Mouse (Mus musculus) megakaryocyte, adult 5-6 weeks (primary cell): ENCODE results near the gene Rnf141. TPM values are rescaled to one million over a fixed set of nuclear protein-coding genes. Genes with fewer than 3 reads are reported as not detected.
A peak's percentile ranks its signal among the peaks of the same experiment; 100 is the strongest.

Experiments
- ATAC-seq: 2 replicates; pipeline ENCODE4 v1.8.0; 2016; ENCODE audit warnings: mild to moderate bottlenecking, inconsistent platforms; ENCODE audit not compliant: poor library complexity, severe bottlenecking
- total RNA-seq, 2 experiments: library from RNA; stranded (forward) in 1 of 2; stranded (reverse) in 1 of 2; fragments of 153-499, 151-499 nt in 1 of 2; fragments of 221-1000, 200-1000 nt in 1 of 2; gene quantifications; 2 replicates each; pipeline versions ENCODE4 v1.2.3 to v1.2.4; 2015 to 2017

Rnf141 gene
- total RNA-seq (2015) (31.6 and 36.3 TPM in 2 replicates), total RNA-seq (2017) (28.7 and 39.0 TPM in 2 replicates)

DNA sequence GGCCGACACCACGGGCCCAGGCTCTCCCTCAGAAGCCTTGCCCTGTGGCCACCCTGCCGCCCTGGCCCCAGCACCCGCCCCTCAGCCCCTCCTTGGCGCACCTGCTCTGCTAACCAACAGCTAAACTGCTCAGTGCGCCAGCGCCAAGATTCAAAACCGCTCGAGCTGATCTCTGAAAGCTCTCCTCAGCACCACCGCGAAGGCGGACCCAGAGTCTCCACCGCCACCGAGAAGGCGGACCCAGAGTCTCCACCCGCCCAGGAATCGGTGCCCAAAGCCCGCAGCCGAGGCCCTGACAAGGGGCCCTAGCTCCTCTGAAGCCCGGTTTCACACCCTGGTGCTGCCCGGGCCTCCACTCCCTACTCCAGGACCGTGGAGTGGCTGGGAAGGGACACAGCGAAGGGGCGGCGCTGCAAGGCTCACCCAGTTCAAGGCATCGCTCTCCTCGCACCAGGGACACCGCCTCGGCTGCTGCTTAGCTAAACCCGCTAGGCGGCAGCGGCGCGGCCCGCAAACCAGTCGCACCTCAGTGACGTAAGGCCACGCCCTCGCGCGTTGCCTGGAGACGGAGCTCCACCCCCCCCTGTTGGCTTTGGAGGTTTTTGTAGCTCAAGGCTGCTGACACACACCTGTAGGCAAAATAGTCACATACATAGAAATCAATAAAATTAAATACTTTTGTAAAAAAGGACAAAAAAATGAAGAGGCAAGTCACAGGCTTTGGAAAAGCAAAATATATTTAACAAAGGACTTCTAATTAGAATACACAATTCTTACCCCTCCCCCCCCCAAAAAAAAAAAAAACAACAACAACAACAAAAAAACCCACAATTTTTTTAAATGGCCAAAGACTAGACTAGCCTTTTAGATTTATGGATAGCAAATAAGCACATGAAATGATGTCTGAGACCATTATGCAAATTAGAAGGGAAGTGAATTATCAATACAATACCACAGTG is at the start of gene Rnf141:
Gene Rnf141 (minus strand): TSS at position 542 of the 959 bp plus-strand sequence.
- ATAC-seq: peak; percentile 89

- ATAC-seq: peak; percentile 59
Observed at GRCm38 (mm10) chr7:110891501-110891986, 47.3 kb upstream of the Rnf141 start.

DNA sequence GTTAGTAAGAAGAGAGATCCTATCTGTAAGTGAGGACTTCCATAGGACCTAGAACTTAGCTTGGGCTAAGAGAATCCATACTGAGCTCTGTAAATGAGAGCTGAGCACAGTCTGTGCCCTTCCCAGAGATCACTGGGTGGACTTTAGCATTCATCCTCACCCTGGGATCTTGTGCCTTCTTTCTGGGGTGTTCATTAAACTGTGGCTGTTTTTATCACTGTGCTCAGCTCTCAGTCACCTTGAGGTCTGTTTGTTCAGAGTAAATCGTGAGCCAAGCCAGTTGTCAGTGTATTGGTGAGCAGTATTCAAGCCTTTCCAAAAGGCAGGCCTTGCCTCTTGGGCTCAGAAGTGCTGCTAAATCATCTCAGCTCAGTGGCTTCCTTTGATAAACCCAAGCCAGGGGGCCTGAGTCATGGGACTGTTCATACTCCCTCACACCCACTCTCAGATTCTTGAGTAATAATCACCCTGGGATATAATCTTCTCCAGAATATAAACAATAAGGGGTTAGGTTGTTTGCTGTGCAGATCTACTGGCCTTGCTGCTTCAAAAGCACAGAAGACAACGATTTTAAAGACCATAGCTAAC is 37.6 kb upstream of the Rnf141 start:
- no peak for ATAC-seq

DNA sequence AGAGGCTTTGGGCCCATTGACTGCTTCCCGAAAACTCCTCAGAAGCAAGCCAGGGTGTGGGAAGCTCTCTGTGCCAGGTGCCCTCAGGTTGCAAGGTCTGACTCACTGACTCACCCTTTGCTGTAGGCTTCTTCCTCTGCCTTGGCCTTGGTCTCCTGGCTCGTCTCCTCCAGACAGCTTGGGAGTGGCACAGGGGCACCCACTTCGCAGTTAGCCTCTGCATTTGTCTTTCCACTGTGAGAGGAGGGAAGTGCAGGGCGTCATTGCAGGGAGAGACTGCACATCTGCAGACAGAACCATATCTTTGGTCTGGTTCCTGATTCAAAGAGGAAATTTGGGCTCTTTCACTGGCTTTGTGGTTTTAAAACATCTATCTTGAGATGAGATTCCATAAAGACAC is 33.8 kb upstream of the Rnf141 start:
- peak; percentile 68 for ATAC-seq

- ATAC-seq: 0 out of 2 replicates have a peak, but pooled peaks have one; percentile 9
Observed at GRCm38 (mm10) chr7:110876965-110877364, 32.7 kb upstream of the Rnf141 start.

DNA sequence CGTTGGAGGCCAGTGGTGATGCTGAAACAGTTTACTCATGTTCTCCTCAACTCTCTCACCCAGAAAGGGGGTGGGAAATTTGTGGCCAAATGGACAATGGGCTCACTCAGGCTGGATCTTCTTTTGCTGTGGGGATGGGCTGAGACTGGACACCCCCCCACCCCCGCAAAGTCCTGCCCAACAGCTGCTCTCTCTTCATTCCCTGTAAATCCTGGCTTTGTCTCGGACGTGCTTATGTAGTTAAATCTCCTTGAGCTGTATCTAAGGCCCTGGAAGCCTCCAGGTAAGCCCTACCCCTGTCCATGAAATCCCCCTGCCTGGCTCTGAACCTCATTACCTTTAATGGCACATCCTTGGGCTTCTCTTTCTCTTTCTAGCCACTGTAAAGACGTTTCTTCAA is 24.6 kb upstream of the Rnf141 start:
- no peak for ATAC-seq

GRCm38 (mm10) chr7:110867116-110867515 is 22.9 kb upstream of the Rnf141 start:
- ATAC-seq: no peak

- ATAC-seq: no peak
Observed at GRCm38 (mm10) chr7:110866021-110866420, 21.8 kb upstream of the Rnf141 start.

- no peak for ATAC-seq
Observed at GRCm38 (mm10) chr7:110865570-110865969, 21.3 kb upstream of the Rnf141 start.

DNA sequence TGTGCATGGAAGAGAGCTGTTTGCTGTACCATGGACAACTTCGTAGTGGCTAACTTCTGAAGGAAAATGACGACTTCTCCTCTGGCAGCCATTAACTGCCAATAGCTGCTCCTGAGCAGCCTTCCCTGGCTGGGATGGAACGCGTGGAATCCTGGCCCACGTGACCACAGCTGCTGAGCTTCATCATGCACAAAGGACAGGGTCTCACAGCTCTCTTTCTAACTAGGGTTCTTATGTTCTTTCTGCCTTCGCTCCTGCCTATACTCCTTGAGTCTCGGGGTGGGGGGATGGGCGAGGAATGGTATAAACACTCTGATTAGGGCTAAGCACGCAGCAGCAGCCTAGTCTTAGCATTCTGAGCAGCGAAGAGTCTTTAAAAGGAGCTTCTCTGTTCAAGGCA is 20.8 kb upstream of the Rnf141 start:
- no peak for ATAC-seq

GRCm38 (mm10) chr7:110862751-110863289 is 18.6 kb upstream of the Rnf141 start, which contains the start of gene Lyve1:
Gene Lyve1 (minus strand): TSS chr7:110863239.
- ATAC-seq: no peak

DNA sequence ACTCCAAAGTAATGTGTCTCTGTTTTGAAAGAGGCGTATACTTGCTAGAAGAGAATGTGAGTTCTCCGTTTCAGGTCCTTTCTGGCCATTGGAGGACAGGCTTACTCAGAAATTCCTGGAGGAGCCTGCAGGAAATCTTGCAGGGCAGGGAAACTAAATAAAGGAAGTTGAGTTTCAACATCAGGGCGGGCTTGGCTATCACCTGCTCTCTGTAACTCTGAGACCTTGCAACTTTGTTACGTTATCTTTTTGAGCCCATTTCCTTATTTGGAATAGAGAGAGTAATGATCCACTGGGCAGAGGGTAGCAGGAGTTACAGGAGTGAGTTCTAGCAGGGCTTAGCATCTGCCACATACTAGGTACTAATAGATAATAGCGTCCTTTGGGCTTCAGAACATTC is 15.9 kb upstream of the Rnf141 start:
- peak; percentile 81 for ATAC-seq

GRCm38 (mm10) chr7:110855604-110856003 is 11.3 kb upstream of the Rnf141 start:
- ATAC-seq: peak; percentile 55

DNA sequence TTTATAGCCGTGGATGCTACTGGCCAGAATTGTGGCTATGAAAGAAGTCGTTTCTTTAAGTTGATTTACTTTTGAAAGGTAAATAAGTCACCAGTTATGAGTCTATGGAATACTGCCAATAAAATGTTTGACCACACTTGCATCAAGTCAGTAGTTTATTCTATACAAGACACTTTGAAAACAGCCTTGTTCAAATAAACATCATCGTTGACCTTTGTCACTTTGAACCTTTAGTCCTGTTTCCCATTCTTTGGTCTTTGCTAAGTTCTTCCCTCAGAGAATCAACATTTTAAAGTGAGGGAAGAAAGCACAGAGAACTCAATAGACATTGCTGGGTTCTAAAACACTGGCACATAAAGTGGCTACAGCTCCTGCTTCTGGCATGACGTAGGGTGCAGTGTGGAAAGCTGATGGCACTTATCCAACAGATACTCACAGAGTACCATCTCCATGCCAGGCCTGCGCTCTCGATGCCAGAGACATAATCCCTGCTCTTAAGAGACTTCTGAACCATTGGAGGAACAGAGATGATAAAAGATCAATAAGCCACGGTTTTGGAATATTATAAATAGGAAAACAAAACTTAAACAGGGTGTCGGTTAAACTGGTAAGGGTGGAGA is 10.8 kb upstream of the Rnf141 start:
- ATAC-seq: no peak

- no peak for ATAC-seq
Observed at GRCm38 (mm10) chr7:110854519-110854918, 10.3 kb upstream of the Rnf141 start.

- ATAC-seq: no peak
Observed at GRCm38 (mm10) chr7:110853611-110854010, 9.4 kb upstream of the Rnf141 start.

GRCm38 (mm10) chr7:110851541-110852203 is 7.4 kb upstream of the Rnf141 start:
- ATAC-seq: no peak

DNA sequence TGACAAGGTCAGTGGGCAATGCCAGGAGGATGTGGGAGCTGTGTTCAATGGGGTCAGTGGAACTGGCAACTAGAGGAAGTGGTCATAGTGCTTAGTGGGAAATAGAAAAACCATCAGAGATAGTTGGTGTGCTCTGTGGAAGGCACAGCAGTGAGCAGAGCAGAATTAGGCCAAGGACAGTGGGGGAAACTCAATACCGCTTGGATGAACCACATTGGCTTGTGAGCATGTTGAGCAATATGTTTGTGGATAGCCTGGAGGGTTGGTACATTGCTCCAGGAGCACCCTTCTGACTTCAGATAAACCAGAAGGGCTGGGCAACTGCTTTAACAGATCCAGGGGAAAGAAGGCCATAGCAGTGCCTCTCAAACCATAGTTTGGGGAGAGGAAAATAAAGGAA is 4.1 kb upstream of the Rnf141 start:
- ATAC-seq: peak; percentile 3; the same call in 1 of the 2 replicates

- ATAC-seq: no peak
Observed at GRCm38 (mm10) chr7:110847321-110847720, 3.1 kb upstream of the Rnf141 start.

GRCm38 (mm10) chr7:110840332-110840731 is 3.9 kb downstream of the Rnf141 start:
- peak; percentile 77 for ATAC-seq
